Mouse (Mus musculus) midbrain, embryonic 14.5 days (tissue): ENCODE data around the gene Larp4. TPM values are rescaled to one million over a fixed set of nuclear protein-coding genes. Genes with fewer than 3 reads are reported as not detected.

Source experiments
- ATAC-seq: fragments of 200-750 bp; cut with Nextera tagmentation; 2 replicates; pipeline ENCODE4 v1.8.0; 2017; ENCODE audit warnings: moderate number of reproducible peaks, moderate library complexity; ENCODE audit not compliant: low FRiP score, low TSS enrichment
- DNase-seq: peaks from one replicate; pipeline ENCODE4 v3.0.0-alpha.2; 2015
- H3K27ac ChIP-seq: fragments of 300-500 bp; sonication (generic); replicated peaks from 2 replicates; pipeline ENCODE4 v1.5.1; 2014; ENCODE audit warnings: mild to moderate bottlenecking, low read depth, low read length, moderate library complexity
- H3K27me3 ChIP-seq: fragments of 300-500 bp; sonication (generic); 2 replicates; pipeline ENCODE4 v1.6.1; 2014; ENCODE audit warnings: low read length, control low read depth, mixed read lengths; ENCODE audit not compliant: control insufficient read depth, insufficient read depth
- H3K36me3 ChIP-seq: fragments of 300-500 bp; sonication (generic); 2 replicates; pipeline ENCODE4 v1.6.1; 2014; ENCODE audit warnings: low read length, control low read depth; ENCODE audit not compliant: control insufficient read depth, insufficient read depth
- H3K4me1 ChIP-seq: fragments of 300-500 bp; sonication (generic); 2 replicates; pipeline ENCODE4 v1.6.1; 2014; ENCODE audit warnings: mild to moderate bottlenecking, antibody characterized with exemption, low read length, control low read depth; ENCODE audit not compliant: control insufficient read depth, insufficient read depth
- H3K4me2 ChIP-seq: fragments of 300-500 bp; sonication (generic); 2 replicates; pipeline ENCODE4 v1.6.1; 2014; ENCODE audit warnings: mild to moderate bottlenecking, low read length, moderate library complexity
- H3K4me3 ChIP-seq: fragments of 300-500 bp; sonication (generic); replicated peaks from 2 replicates; pipeline ENCODE4 v1.5.1; 2014; ENCODE audit warnings: low read depth, low read length
- H3K9ac ChIP-seq: fragments of 300-500 bp; sonication (generic); replicated peaks from 2 replicates; pipeline ENCODE4 v1.6.1; 2014; ENCODE audit warnings: mild to moderate bottlenecking, low read length, moderate library complexity
- H3K9me3 ChIP-seq: fragments of 300-500 bp; sonication (generic); 2 replicates; pipeline ENCODE4 v1.6.1; 2016; ENCODE audit warnings: low read length, control low read depth, mixed read lengths; ENCODE audit not compliant: control insufficient read depth
- WGBS: fragments of 180-500 bp; shearing (Covaris S2); extraction: QIAGEN DNeasy Blood & Tissue Kit; methylation state at CpG from one replicate; pipeline ENCODE4 v1.1.7; 2014; 5-methylcytosine and 5-hydroxymethylcytosine counted together
- polyA plus RNA-seq: library from polyadenylated mRNA; unstranded; fragments of >200 nt; fragmentation: Nextera tagmentation; extraction: Ambion mirVana; gene quantifications from 2 replicates; pipeline ENCODE4 v1.2.1, GENCODE M21; 2014

Gene Larp4
- polyA plus RNA-seq, 1 experiment from 2014 or later = 28.6 TPM

- ATAC-seq (no peak), DNase-seq (peak; percentile 20)
- Histone ChIP-seq H3K27ac (peak overlapping the region; percentile 58), H3K9ac (peak overlapping the region; percentile 53), H3K4me3 (peak overlapping the region; percentile 89), H3K4me2 (peak overlapping the region; percentile 56), H3K4me1 (peaks cover 35% of the 10 kb centered on the region), H3K27me3 (no peaks in the 10 kb centered on the region), H3K36me3 (no peaks in the 10 kb centered on the region), H3K9me3 (no peaks in the 10 kb centered on the region)
- WGBS = 36% methylated on average over 10 of the region's 10 CpGs
Observed at GRCm38 (mm10) chr15:100041267-100042047, 71.6 kb downstream of the Larp4 start.

GRCm38 (mm10) chr15:100042048-100042400, 72.2 kb downstream of the Larp4 start:
- ATAC-seq = no peak
- no peak for DNase-seq
- Histone ChIP-seq H3K36me3 (no peaks in the 10 kb centered on the region), H3K9ac (peak overlapping the region; percentile 12; the same call in 1 of the 2 replicates), H3K27me3 (no peaks in the 10 kb centered on the region), H3K9me3 (no peaks in the 10 kb centered on the region), H3K4me2 (peak overlapping the region; percentile 56), H3K4me1 (peaks cover 35% of the 10 kb centered on the region), H3K27ac (0 out of 2 replicates have a peak overlapping the region, but pooled peaks have one; percentile 8), H3K4me3 (0 out of 2 replicates have a peak overlapping the region, but pooled peaks have one; percentile 89)
- 82% methylated on average over 9 of the region's 9 CpGs for WGBS

GRCm38 (mm10) chr15:100045576-100045975, 75.7 kb downstream of the Larp4 start:
- Histone ChIP-seq H3K27me3 (no peaks in the 10 kb centered on the region), H3K4me2 (no peak overlapping the region), H3K4me1 (peaks cover 28% of the 10 kb centered on the region), H3K9ac (no peak overlapping the region), H3K9me3 (no peaks in the 10 kb centered on the region), H3K36me3 (peaks cover 6% of the 10 kb centered on the region; the same call in 1 of the 2 replicates), H3K27ac (no peak overlapping the region), H3K4me3 (no peak overlapping the region)
- DNase-seq (no peak), ATAC-seq (no peak)
- WGBS = 53% methylated on average over 6 of the region's 6 CpGs

GRCm38 (mm10) chr15:100049496-100050087, 79.7 kb downstream of the Larp4 start:
- WGBS = 85% methylated on average over 7 of the region's 7 CpGs
- ATAC-seq (no peak), DNase-seq (no peak)
- no peak overlapping the region for H3K9ac ChIP-seq
- no peak overlapping the region for H3K4me2 ChIP-seq
- H3K27me3 ChIP-seq = no peaks in the 10 kb centered on the region
- peaks cover 8% of the 10 kb centered on the region; the same call in 1 of the 2 replicates for H3K36me3 ChIP-seq
- H3K4me3 ChIP-seq = no peak overlapping the region
- no peak overlapping the region for H3K27ac ChIP-seq
- H3K9me3 ChIP-seq = no peaks in the 10 kb centered on the region
- H3K4me1 ChIP-seq = peaks cover 14% of the 10 kb centered on the region

DNA sequence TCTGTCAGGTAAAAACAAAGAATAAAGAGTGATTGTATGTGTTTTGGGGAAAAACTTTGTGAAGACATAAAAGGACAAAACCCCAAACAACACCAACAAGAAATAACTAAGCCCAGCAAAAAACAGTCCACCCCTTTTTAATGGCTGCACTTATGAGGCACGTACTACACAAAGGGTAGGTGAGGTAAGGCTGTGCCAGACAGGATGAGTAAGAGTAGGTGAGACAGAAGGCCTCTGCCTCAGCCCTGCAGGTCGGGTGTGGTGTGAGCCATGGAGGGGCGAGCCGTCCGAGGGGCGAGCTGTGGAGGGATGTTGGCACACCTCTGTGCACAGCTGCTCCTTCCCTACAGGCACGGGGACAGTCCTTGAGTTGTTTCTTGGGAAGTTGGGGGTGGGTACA, 81.1 kb downstream of the Larp4 start:
- 90% methylated on average over 7 of the region's 7 CpGs for WGBS
- ATAC-seq = no peak
- H3K4me3 ChIP-seq = no peak overlapping the region

GRCm38 (mm10) chr15:100052726-100053125, 82.9 kb downstream of the Larp4 start:
- H3K27me3 ChIP-seq = no peaks in the 10 kb centered on the region
- peak overlapping the region; percentile 8; the same call in 1 of the 2 replicates for H3K27ac ChIP-seq

More for the DNA sequence above, 81.1 kb downstream of the Larp4 start:
- H3K27me3 ChIP-seq = no peaks in the 10 kb centered on the region
- H3K9ac ChIP-seq = no peak overlapping the region
- H3K4me2 ChIP-seq = no peak overlapping the region
- no peak overlapping the region for H3K27ac ChIP-seq
- H3K36me3 ChIP-seq = peaks cover 8% of the 10 kb centered on the region; the same call in 1 of the 2 replicates
- H3K9me3 ChIP-seq = no peaks in the 10 kb centered on the region
- no peak for DNase-seq
- peaks cover 7% of the 10 kb centered on the region for H3K4me1 ChIP-seq

DNA sequence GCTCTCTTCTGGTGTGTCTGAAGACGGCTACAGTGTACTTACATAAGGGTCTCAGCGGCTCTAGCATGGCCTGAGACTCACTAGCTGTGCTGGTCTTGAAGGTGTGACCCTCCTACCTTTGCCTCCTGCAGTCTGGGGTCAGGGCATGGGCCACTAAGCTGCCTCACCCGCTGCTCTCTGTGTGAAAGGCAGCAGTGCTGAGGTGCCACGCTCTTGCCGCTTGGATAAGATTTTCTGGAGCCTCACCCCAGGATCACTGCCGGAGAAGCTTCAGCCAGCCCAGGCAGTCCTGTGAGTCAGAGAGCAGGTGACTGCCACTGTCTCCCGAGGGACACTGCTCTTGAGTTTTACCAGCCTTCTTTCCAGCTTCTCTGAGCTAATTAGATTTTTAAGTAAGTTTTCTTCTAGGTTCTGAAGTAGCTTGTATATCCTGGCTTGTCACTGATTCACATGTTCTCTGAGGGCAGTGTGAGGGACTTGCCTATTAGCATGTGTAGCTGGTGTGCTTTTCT, 86.6 kb downstream of the Larp4 start:
- H3K4me1 ChIP-seq = peaks cover 12% of the 10 kb centered on the region; the same call in 1 of the 2 replicates

More at GRCm38 (mm10) chr15:100052726-100053125, 82.9 kb downstream of the Larp4 start:
- DNase-seq (no peak), ATAC-seq (no peak)
- H3K36me3 ChIP-seq = peaks cover 8% of the 10 kb centered on the region; the same call in 1 of the 2 replicates
- H3K4me2 ChIP-seq = no peak overlapping the region
- H3K9me3 ChIP-seq = no peaks in the 10 kb centered on the region
- 22% methylated on average over 3 of the region's 3 CpGs for WGBS
- H3K4me3 ChIP-seq = no peak overlapping the region
- H3K4me1 ChIP-seq = peaks cover 3% of the 10 kb centered on the region; the same call in 1 of the 2 replicates
- no peak overlapping the region for H3K9ac ChIP-seq

GRCm38 (mm10) chr15:100057698-100058097, 87.8 kb downstream of the Larp4 start:
- peaks cover 10% of the 10 kb centered on the region; the same call in 1 of the 2 replicates for H3K4me1 ChIP-seq
- no peak for DNase-seq
- no peak overlapping the region for H3K4me2 ChIP-seq
- H3K27me3 ChIP-seq = no peaks in the 10 kb centered on the region
- H3K9me3 ChIP-seq = no peaks in the 10 kb centered on the region
- no peak overlapping the region for H3K27ac ChIP-seq
- 86% methylated on average over 3 of the region's 3 CpGs for WGBS
- no peak overlapping the region for H3K4me3 ChIP-seq
- ATAC-seq = no peak
- 0 out of 2 replicates have a peak, but pooled peaks cover 2% of the 10 kb centered on the region for H3K36me3 ChIP-seq
- no peak overlapping the region for H3K9ac ChIP-seq

More for the DNA sequence above, 86.6 kb downstream of the Larp4 start:
- WGBS = 90% methylated on average over 7 of the region's 7 CpGs
- DNase-seq = no peak
- no peak overlapping the region for H3K27ac ChIP-seq
- no peak for ATAC-seq
- H3K36me3 ChIP-seq = 0 out of 2 replicates have a peak, but pooled peaks cover 2% of the 10 kb centered on the region
- no peaks in the 10 kb centered on the region for H3K27me3 ChIP-seq
- H3K9me3 ChIP-seq = no peaks in the 10 kb centered on the region
- no peak overlapping the region for H3K9ac ChIP-seq
- H3K4me2 ChIP-seq = no peak overlapping the region
- no peak overlapping the region for H3K4me3 ChIP-seq
